Mouse (Mus musculus) MEL (cell line): ENCODE measurements around the gene Igfbp6. TPM values are rescaled to one million over a fixed set of nuclear protein-coding genes. Genes with fewer than 3 reads are reported as not detected.
A peak's percentile ranks its signal among the peaks of the same experiment; 100 is the strongest.

Source experiments
- DNase-seq: peaks from one replicate; pipeline ENCODE4 v3.0.0; 2011; ENCODE audit warnings: low read depth, low spot score
- H3K27ac ChIP-seq: 2 replicates; pipeline ENCODE4 v1.5.1; 2012; ENCODE audit warnings: low read depth, mild to moderate bottlenecking, control low read depth, low read length, moderate library complexity; ENCODE audit not compliant: control insufficient read depth
- H3K27me3 ChIP-seq, 2 experiments: fragments of 150-350 bp in 1 of 2; sonication (generic) in 1 of 2; 2 replicates each; pipeline ENCODE4 v1.6.1; 2012; ENCODE audit warnings: low read length in 2 of 2, mild to moderate bottlenecking in 2 of 2, improper control_type of control experiment in 1 of 2, moderate library complexity in 1 of 2; ENCODE audit not compliant: insufficient read depth in 2 of 2, control insufficient read depth in 1 of 2
- H3K36me3 ChIP-seq, 2 experiments: 2 replicates each; pipeline ENCODE4 v1.6.1; 2012 to 2014; ENCODE audit warnings: low read length in 2 of 2, improper control_type of control experiment in 1 of 2, inconsistent platforms in 1 of 2, mild to moderate bottlenecking in 1 of 2; ENCODE audit not compliant: insufficient read depth in 2 of 2, control insufficient read depth in 1 of 2
- H3K4me1 ChIP-seq, 2 experiments: fragments of 150-350 bp in 1 of 2; sonication (generic) in 1 of 2; 2 replicates each; pipeline ENCODE4 v1.6.1; 2012; ENCODE audit warnings: low read length in 2 of 2, improper control_type of control experiment in 1 of 2, mild to moderate bottlenecking in 1 of 2; ENCODE audit not compliant: insufficient read depth in 2 of 2, control insufficient read depth in 1 of 2
- H3K4me3 ChIP-seq, 2 experiments: fragments of 150-350 bp in 1 of 2; sonication (generic) in 1 of 2; 2 replicates each; pipeline ENCODE4 v1.5.1; 2012; ENCODE audit warnings: low read depth in 2 of 2, low read length in 2 of 2, mild to moderate bottlenecking in 2 of 2, moderate library complexity in 2 of 2, control low read depth in 1 of 2, improper control_type of control experiment in 1 of 2; ENCODE audit not compliant: control insufficient read depth in 1 of 2, insufficient read depth in 1 of 2
- H3K79me2 ChIP-seq: 2 replicates; pipeline ENCODE4 v1.6.1; 2012; ENCODE audit warnings: mild to moderate bottlenecking, low read length, moderate library complexity; ENCODE audit not compliant: control insufficient read depth, poor library complexity, insufficient read depth
- H3K9ac ChIP-seq: 2 replicates; pipeline ENCODE4 v1.6.1; 2012; ENCODE audit warnings: low read depth, mild to moderate bottlenecking, control low read depth, low read length, moderate library complexity; ENCODE audit not compliant: control insufficient read depth, poor library complexity, severe bottlenecking
- H3K9me3 ChIP-seq: fragments of 150-350 bp; sonication (generic); replicated peaks from 2 replicates; pipeline ENCODE4 v1.6.1; 2012; ENCODE audit warnings: mild to moderate bottlenecking, low read length, improper control_type of control experiment, moderate library complexity; ENCODE audit not compliant: insufficient read depth
- BHLHE40 ChIP-seq: IDR thresholded peaks from 2 replicates; pipeline ENCODE4 v1.6.1; 2012; ENCODE audit warnings: low read depth, mild to moderate bottlenecking, inconsistent platforms, low read length, improper control_type of control experiment, borderline replicate concordance
- CHD1 ChIP-seq: IDR thresholded peaks from 2 replicates; pipeline ENCODE4 v1.6.1; 2012; ENCODE audit warnings: low read depth, mild to moderate bottlenecking, inconsistent platforms, low read length, improper control_type of control experiment
- CHD2 ChIP-seq: IDR thresholded peaks from 2 replicates; pipeline ENCODE4 v1.6.1; 2011; ENCODE audit warnings: low read length, improper control_type of control experiment
- CTCF ChIP-seq, 3 experiments: IDR thresholded peaks in 2 of 3; conservative IDR thresholded peaks in 1 of 3; 2 replicates each; pipeline ENCODE4 v1.5.1; 2011 to 2012; ENCODE audit warnings: low read length in 3 of 3, low read depth in 2 of 3, mild to moderate bottlenecking in 2 of 3, improper control_type of control experiment in 1 of 3, inconsistent platforms in 1 of 3, mixed read lengths in 1 of 3, moderate library complexity in 1 of 3; ENCODE audit not compliant: control insufficient read depth in 1 of 3, insufficient read depth in 1 of 3, poor library complexity in 1 of 3, severe bottlenecking in 1 of 3
- E2F4 ChIP-seq: IDR thresholded peaks from 2 replicates; pipeline ENCODE4 v1.6.1; 2011; ENCODE audit warnings: low read depth, low read length, improper control_type of control experiment, borderline replicate concordance
- ELF1 ChIP-seq: IDR thresholded peaks from 2 replicates; pipeline ENCODE4 v1.6.1; 2014; ENCODE audit warnings: low read depth, mild to moderate bottlenecking, inconsistent platforms, low read length, improper control_type of control experiment, moderate library complexity
- ETS1 ChIP-seq: IDR thresholded peaks from 2 replicates; pipeline ENCODE4 v1.6.1; 2012; ENCODE audit warnings: low read depth, mild to moderate bottlenecking, inconsistent platforms, low read length, improper control_type of control experiment, moderate library complexity
- GATA1 ChIP-seq: IDR thresholded peaks from 2 replicates; pipeline ENCODE4 v1.6.1; 2011; ENCODE audit warnings: low read depth, low read length, improper control_type of control experiment
- HCFC1 ChIP-seq: IDR thresholded peaks from 2 replicates; pipeline ENCODE4 v1.6.1; 2012; ENCODE audit warnings: low read depth, mild to moderate bottlenecking, inconsistent platforms, low read length, improper control_type of control experiment, moderate library complexity
- JUND ChIP-seq: IDR thresholded peaks from 2 replicates; pipeline ENCODE4 v1.6.1; 2011; ENCODE audit warnings: low read depth, mild to moderate bottlenecking, improper control_type of control experiment, low read length
- MAFK ChIP-seq: IDR thresholded peaks from 2 replicates; pipeline ENCODE4 v1.6.1; 2011; ENCODE audit warnings: low read depth, mild to moderate bottlenecking, low read length, improper control_type of control experiment, borderline replicate concordance
- MAX ChIP-seq: IDR thresholded peaks from 2 replicates; pipeline ENCODE4 v1.6.1; 2011; ENCODE audit warnings: low read length, improper control_type of control experiment
- MAZ ChIP-seq: IDR thresholded peaks from 2 replicates; pipeline ENCODE4 v1.6.1; 2012; ENCODE audit warnings: low read depth, mild to moderate bottlenecking, inconsistent platforms, low read length, improper control_type of control experiment
- MXI1 ChIP-seq: IDR thresholded peaks from 2 replicates; pipeline ENCODE4 v1.6.1; 2011; ENCODE audit warnings: mild to moderate bottlenecking, low read depth, low read length, improper control_type of control experiment
- MYC ChIP-seq: IDR thresholded peaks from 2 replicates; pipeline ENCODE4 v1.6.1; 2011; ENCODE audit warnings: low read depth, mild to moderate bottlenecking, low read length, improper control_type of control experiment, moderate library complexity
- NELFE ChIP-seq: IDR thresholded peaks from 2 replicates; pipeline ENCODE4 v1.6.1; 2011; ENCODE audit warnings: low read depth, low read length, improper control_type of control experiment
- NRF1 ChIP-seq: IDR thresholded peaks from 2 replicates; pipeline ENCODE4 v1.6.1; 2014; ENCODE audit warnings: low read depth, mild to moderate bottlenecking, inconsistent platforms, low read length, improper control_type of control experiment, moderate library complexity; ENCODE audit not compliant: poor library complexity, insufficient read depth, severe bottlenecking
- POLR2AphosphoS2 ChIP-seq: IDR thresholded peaks from 2 replicates; pipeline ENCODE4 v1.6.1; 2011; ENCODE audit warnings: low read length, improper control_type of control experiment
- POLR2AphosphoS5 ChIP-seq: IDR thresholded peaks from 2 replicates; pipeline ENCODE4 v1.6.1; 2012; ENCODE audit warnings: low read depth, borderline replicate concordance, mild to moderate bottlenecking, inconsistent platforms, low read length, moderate library complexity, mixed read lengths
- RAD21 ChIP-seq: IDR thresholded peaks from 2 replicates; pipeline ENCODE4 v1.6.1; 2011; ENCODE audit warnings: mild to moderate bottlenecking, low read depth, low read length, improper control_type of control experiment
- RCOR1 ChIP-seq: IDR thresholded peaks from 2 replicates; pipeline ENCODE4 v1.6.1; 2012; ENCODE audit warnings: low read depth, mild to moderate bottlenecking, inconsistent platforms, low read length, improper control_type of control experiment
- SIN3A ChIP-seq: IDR thresholded peaks from 2 replicates; pipeline ENCODE4 v1.6.1; 2012; ENCODE audit warnings: low read length, improper control_type of control experiment, inconsistent platforms
- SMC3 ChIP-seq: IDR thresholded peaks from 2 replicates; pipeline ENCODE4 v1.6.1; 2011; ENCODE audit warnings: low read depth, low read length, improper control_type of control experiment
- TAL1 ChIP-seq: IDR thresholded peaks from 2 replicates; pipeline ENCODE4 v1.6.1; 2012; ENCODE audit warnings: mild to moderate bottlenecking, inconsistent platforms, low read length, moderate library complexity, mixed read lengths
- TBP ChIP-seq: IDR thresholded peaks from 2 replicates; pipeline ENCODE4 v1.8.0; 2011; ENCODE audit warnings: low read depth, low read length, improper control_type of control experiment
- TCF12 ChIP-seq: IDR thresholded peaks from 2 replicates; pipeline ENCODE4 v1.6.1; 2014; ENCODE audit warnings: low read depth, mild to moderate bottlenecking, inconsistent platforms, low read length, improper control_type of control experiment, moderate library complexity
- USF1 ChIP-seq: IDR thresholded peaks from 2 replicates; pipeline ENCODE4 v1.6.1; 2014; ENCODE audit warnings: low read depth, mild to moderate bottlenecking, inconsistent platforms, low read length, improper control_type of control experiment, moderate library complexity
- ZC3H11A ChIP-seq: IDR thresholded peaks from 2 replicates; pipeline ENCODE4 v1.6.1; 2012; ENCODE audit warnings: low read depth, mild to moderate bottlenecking, inconsistent platforms, low read length, improper control_type of control experiment
- ZKSCAN1 ChIP-seq: IDR thresholded peaks from 2 replicates; pipeline ENCODE4 v1.6.1; 2012; ENCODE audit warnings: low read depth, mild to moderate bottlenecking, inconsistent platforms, low read length, improper control_type of control experiment, moderate library complexity
- ZMIZ1 ChIP-seq: IDR thresholded peaks from 2 replicates; pipeline ENCODE4 v1.6.1; 2012; ENCODE audit warnings: low read depth, mild to moderate bottlenecking, inconsistent platforms, low read length, improper control_type of control experiment, moderate library complexity
- ZNF384 ChIP-seq: IDR thresholded peaks from 2 replicates; pipeline ENCODE4 v1.6.1; 2012; ENCODE audit warnings: low read depth, mild to moderate bottlenecking, inconsistent platforms, low read length, improper control_type of control experiment
- polyA plus RNA-seq, 2 experiments: library from polyadenylated mRNA; stranded (reverse) in 1 of 2; unstranded in 1 of 2; fragments of >175 nt in 1 of 2; fragments of >200 nt in 1 of 2; gene quantifications; 2 replicates each; pipeline versions ENCODE4 v1.2.1 to v1.2.4; 2012; ENCODE audit warnings: low replicate concordance in 2 of 2, low read depth in 1 of 2; ENCODE audit not compliant: insufficient read length in 2 of 2, insufficient read depth in 1 of 2, missing spikeins in 1 of 2
- total RNA-seq: library from RNA; depleted of rRNA; stranded (reverse); fragments of 300-350 nt; gene quantifications from 2 replicates; pipeline ENCODE4 v1.2.3, GENCODE M21; 2012

Gene Igfbp6
- total and polyA plus RNA-seq, 3 experiments, result 0.65 to 1.8 TPM; not detected in 1

- Histone ChIP-seq H3K27ac (no peak overlapping the region), H3K27me3 (no peaks in the 10 kb centered on the region), H3K4me3 (no peak overlapping the region), H3K9me3 (no peaks in the 10 kb centered on the region), H3K4me1 (peaks cover 12 to 22% of the 10 kb centered on the region in 2 experiments), H3K9ac (no peak overlapping the region), H3K79me2 (peaks cover 11% of the 10 kb centered on the region), H3K36me3 (peaks cover 0 to 21% of the 10 kb centered on the region in 2 experiments; a peak in 2 of 4 replicates)
- peak; percentile 89 for DNase-seq
- TF ChIP-seq MAX (no peak), TAL1 (peak; percentile 64), TCF12 (0 out of 2 replicates have a peak, but pooled peaks have one; percentile 34), ZKSCAN1 (no peak), USF1 (no peak), MYC (no peak), ETS1 (0 out of 2 replicates have a peak, but pooled peaks have one; percentile 36), CHD1 (no peak), SIN3A (peak; percentile 64; the same call in 1 of the 2 replicates), NELFE (no peak), ZMIZ1 (no peak), ZC3H11A (peak; percentile 70), RCOR1 (no peak), MAFK (no peak), CTCF (IDR thresholded peaks at IDR 0.05 in 2 of 3, conservative IDR thresholded peaks at IDR 0.05 in 1 of 3; ENCODE audit: control insufficient read depth in 1 of 3, insufficient read depth in 1 of 3, low read depth in 2 of 3, low read length in 3 of 3, poor library complexity in 1 of 3, severe bottlenecking in 1 of 3) (peak; percentile 74 to 97 (median 88)), JUND (0 out of 2 replicates have a peak, but pooled peaks have one; percentile 11), SMC3 (peak; percentile 74), E2F4 (no peak), GATA1 (peak; percentile 81), BHLHE40 (no peak), RAD21 (peak; percentile 79), ZNF384 (peak; percentile 30; the same call in 1 of the 2 replicates), CHD2 (no peak), TBP (peak; percentile 55; the same call in 1 of the 2 replicates), NRF1 (no peak), POLR2AphosphoS2 (no peak), MAZ (peak; percentile 81), ELF1 (no peak), HCFC1 (0 out of 2 replicates have a peak, but pooled peaks have one; percentile 33), POLR2AphosphoS5 (no peak), MXI1 (peak; percentile 46; the same call in 1 of the 2 replicates)
These were observed 2.7 kb downstream of the Igfbp6 start for GRCm38 (mm10) chr15:102146882-102147281.
